Mouse (Mus musculus) limb, embryonic 15.5 days (tissue): ENCODE measurements around the gene Pcolce. TPM values are rescaled to one million over a fixed set of nuclear protein-coding genes. Genes with fewer than 3 reads are reported as not detected.
"Not testable (repeated sequence)": the region's sequence is repeated elsewhere in the genome, so short reads cannot be mapped to it uniquely, and the experiment has no call there.

Experiments used
- ATAC-seq: fragments of 200-750 bp; cut with Nextera tagmentation; 2 replicates; pipeline ENCODE4 v1.8.0; 2017; ENCODE audit warnings: low read depth, moderate TSS enrichment; ENCODE audit not compliant: insufficient number of reproducible peaks, low FRiP score, low TSS enrichment
- H3K27ac ChIP-seq: fragments of 300-500 bp; sonication (generic); 2 replicates; pipeline ENCODE4 v1.5.1; 2015; ENCODE audit warnings: moderate library complexity, mild to moderate bottlenecking, inconsistent platforms
- H3K27me3 ChIP-seq: fragments of 300-500 bp; sonication (generic); 2 replicates; pipeline ENCODE4 v1.6.1; 2015; ENCODE audit warnings: inconsistent platforms
- H3K36me3 ChIP-seq: fragments of 300-500 bp; sonication (generic); 2 replicates; pipeline ENCODE4 v1.6.1; 2015; ENCODE audit warnings: inconsistent platforms
- H3K4me1 ChIP-seq: fragments of 300-500 bp; sonication (generic); 2 replicates; pipeline ENCODE4 v1.6.1; 2015; ENCODE audit warnings: inconsistent platforms
- H3K4me2 ChIP-seq: fragments of 300-500 bp; sonication (generic); 2 replicates; pipeline ENCODE4 v1.6.1; 2015; ENCODE audit warnings: mild to moderate bottlenecking, inconsistent platforms
- H3K4me3 ChIP-seq: fragments of 300-500 bp; sonication (generic); 2 replicates; pipeline ENCODE4 v1.5.1; 2015; ENCODE audit warnings: mild to moderate bottlenecking, inconsistent platforms
- H3K9ac ChIP-seq: fragments of 300-500 bp; sonication (generic); 2 replicates; pipeline ENCODE4 v1.6.1; 2015; ENCODE audit warnings: inconsistent platforms
- H3K9me3 ChIP-seq: fragments of 300-500 bp; sonication (generic); 2 replicates; pipeline ENCODE4 v1.6.1; 2016; ENCODE audit warnings: inconsistent platforms
- WGBS: fragments of 180-500 bp; shearing (Covaris S2); methylation state at CpG from one replicate; pipeline ENCODE4 v1.1.7; 2015; 5-methylcytosine and 5-hydroxymethylcytosine counted together
- polyA plus RNA-seq: library from polyadenylated mRNA; unstranded; fragments of >200 nt; fragmentation: Nextera tagmentation; extraction: Ambion mirVana; gene quantifications from 2 replicates; pipeline ENCODE4 v1.2.1, GENCODE M21; 2015

Gene Pcolce
- polyA plus RNA-seq, 1 experiment from 2014 or later: 303 TPM

GRCm38 (mm10) chr5:137628498-137629305, 15.1 kb upstream of the Pcolce start, which contains the start of the genes Fbxo24, Lrch4 and Gm20605:
Gene Fbxo24 (minus strand): TSS chr5:137629002.
Gene Lrch4 (plus strand): TSS chr5:137629121.
Gene Gm20605 (plus strand): TSS chr5:137629175.
- under 1% methylated on average over 46 of the region's 46 CpGs for WGBS
- peak within 1 kb of the TSS; percentile 91 for H3K27ac ChIP-seq
- peak within 1 kb of the TSS; percentile 88 for H3K4me2 ChIP-seq
- ATAC-seq: peak; percentile 98
- H3K9me3 ChIP-seq: no peaks in the 10 kb centered on the region
- peak within 1 kb of the TSS; percentile 98 for H3K4me3 ChIP-seq
- H3K4me1 ChIP-seq: peaks cover 46% of the 10 kb centered on the region
- peaks cover 4% of the 10 kb centered on the region for H3K36me3 ChIP-seq
- H3K27me3 ChIP-seq: no peaks in the 10 kb centered on the region
- H3K9ac ChIP-seq: peak within 1 kb of the TSS; percentile 79

- peaks cover 44% of the 10 kb centered on the region for H3K4me1 ChIP-seq
- WGBS: under 1% methylated on average over 9 of the region's 9 CpGs
Observed at GRCm38 (mm10) chr5:137627991-137628390, 14.4 kb upstream of the Pcolce start.

GRCm38 (mm10) chr5:137623937-137624530, 10.4 kb upstream of the Pcolce start:
- WGBS: 82% methylated on average over 11 of the region's 11 CpGs
- Histone ChIP-seq H3K4me1 (peaks cover 10% of the 10 kb centered on the region), H3K36me3 (no peaks in the 10 kb centered on the region), H3K4me2 (no peak overlapping the region), H3K27me3 (no peaks in the 10 kb centered on the region), H3K9ac (no peak overlapping the region), H3K4me3 (no peak overlapping the region), H3K27ac (no peak overlapping the region), H3K9me3 (no peaks in the 10 kb centered on the region)
- no peak for ATAC-seq

More at GRCm38 (mm10) chr5:137627991-137628390, 14.4 kb upstream of the Pcolce start:
- Histone ChIP-seq H3K27ac (peak overlapping the region; percentile 84), H3K36me3 (no peaks in the 10 kb centered on the region; the same call in 1 of the 2 replicates), H3K4me2 (peak overlapping the region; percentile 52), H3K9ac (peak overlapping the region; percentile 35), H3K4me3 (peak overlapping the region; percentile 98), H3K9me3 (no peaks in the 10 kb centered on the region), H3K27me3 (no peaks in the 10 kb centered on the region)
- ATAC-seq: no peak

GRCm38 (mm10) chr5:137615347-137615746, 1.8 kb upstream of the Pcolce start:
- 91% methylated on average over 7 of the region's 7 CpGs for WGBS
- Histone ChIP-seq H3K4me1 (peaks cover 34% of the 10 kb centered on the region), H3K36me3 (no peaks in the 10 kb centered on the region), H3K9me3 (no peaks in the 10 kb centered on the region), H3K27ac (no peak overlapping the region), H3K4me3 (no peak overlapping the region), H3K27me3 (no peaks in the 10 kb centered on the region), H3K9ac (no peak overlapping the region), H3K4me2 (no peak overlapping the region)
- no peak for ATAC-seq

GRCm38 (mm10) chr5:137614921-137615320, 1.3 kb upstream of the Pcolce start:
- H3K27me3 ChIP-seq, H3K4me3 ChIP-seq, H3K9ac ChIP-seq, H3K9me3 ChIP-seq, H3K4me2 ChIP-seq, ATAC-seq, H3K36me3 ChIP-seq, H3K27ac ChIP-seq: not testable (repeated sequence)
- peaks cover 38% of the 10 kb centered on the region for H3K4me1 ChIP-seq
- WGBS: 89% methylated on average over 2 of the region's 2 CpGs

GRCm38 (mm10) chr5:137613076-137613475, 508 bp downstream of the Pcolce start:
- Histone ChIP-seq H3K4me2 (no peak overlapping the region), H3K27ac (0 out of 2 replicates have a peak overlapping the region, but pooled peaks have one; percentile 22), H3K9me3 (no peaks in the 10 kb centered on the region), H3K36me3 (no peaks in the 10 kb centered on the region), H3K4me3 (no peak overlapping the region), H3K4me1 (peaks cover 56% of the 10 kb centered on the region), H3K9ac (no peak overlapping the region), H3K27me3 (no peaks in the 10 kb centered on the region)
- no peak for ATAC-seq
- WGBS: 71% methylated on average over 5 of the region's 5 CpGs

- Histone ChIP-seq H3K36me3 (peaks cover 12% of the 10 kb centered on the region), H3K4me2 (peak overlapping the region; percentile 54), H3K9me3 (no peaks in the 10 kb centered on the region), H3K4me3 (peak overlapping the region; percentile 45), H3K4me1 (peaks cover 61% of the 10 kb centered on the region), H3K27ac (peak overlapping the region; percentile 96), H3K27me3 (no peaks in the 10 kb centered on the region), H3K9ac (0 out of 2 replicates have a peak overlapping the region, but pooled peaks have one; percentile 21)
- peak; percentile 62 for ATAC-seq
- WGBS: 8% methylated on average over 6 of the region's 6 CpGs
Observed at GRCm38 (mm10) chr5:137611245-137611602, 2.4 kb downstream of the Pcolce start.

GRCm38 (mm10) chr5:137610548-137611244, 2.9 kb downstream of the Pcolce start:
- peaks cover 62% of the 10 kb centered on the region for H3K4me1 ChIP-seq
- peak overlapping the region; percentile 54 for H3K4me2 ChIP-seq
- H3K27me3 ChIP-seq: no peaks in the 10 kb centered on the region
- H3K4me3 ChIP-seq: peak overlapping the region; percentile 45
- peak; percentile 72 for ATAC-seq
- 4% methylated on average over 12 of the region's 12 CpGs for WGBS
- H3K9me3 ChIP-seq: no peaks in the 10 kb centered on the region
- peak overlapping the region; percentile 21; the same call in 1 of the 2 replicates for H3K9ac ChIP-seq
- peak overlapping the region; percentile 96 for H3K27ac ChIP-seq
- H3K36me3 ChIP-seq: peaks cover 17% of the 10 kb centered on the region

GRCm38 (mm10) chr5:137610056-137610455, 3.5 kb downstream of the Pcolce start:
- peaks cover 64% of the 10 kb centered on the region for H3K4me1 ChIP-seq
- peak overlapping the region; percentile 18; the same call in 1 of the 2 replicates for H3K9ac ChIP-seq
- no peak for ATAC-seq
- peak overlapping the region; percentile 54 for H3K4me2 ChIP-seq
- WGBS: 46% methylated on average over 4 of the region's 4 CpGs
- H3K9me3 ChIP-seq: no peaks in the 10 kb centered on the region
- H3K27ac ChIP-seq: peak overlapping the region; percentile 96
- peak overlapping the region; percentile 45 for H3K4me3 ChIP-seq
- peaks cover 24% of the 10 kb centered on the region for H3K36me3 ChIP-seq
- no peaks in the 10 kb centered on the region for H3K27me3 ChIP-seq

GRCm38 (mm10) chr5:137609292-137609691, 4.3 kb downstream of the Pcolce start:
- Histone ChIP-seq H3K27me3 (no peaks in the 10 kb centered on the region), H3K9ac (no peak overlapping the region), H3K9me3 (no peaks in the 10 kb centered on the region), H3K4me1 (peaks cover 64% of the 10 kb centered on the region), H3K4me3 (peak overlapping the region; percentile 45), H3K27ac (peak overlapping the region; percentile 47), H3K4me2 (peak overlapping the region; percentile 54), H3K36me3 (peaks cover 27% of the 10 kb centered on the region)
- ATAC-seq: no peak
- whole genome bisulfite sequencing: 22% methylated on average over 3 of the region's 3 CpGs

- H3K27ac ChIP-seq: peak overlapping the region; percentile 47
Observed at GRCm38 (mm10) chr5:137608654-137609190, 4.9 kb downstream of the Pcolce start.

More at GRCm38 (mm10) chr5:137608654-137609190, 4.9 kb downstream of the Pcolce start:
- H3K4me1 ChIP-seq: peaks cover 63% of the 10 kb centered on the region
- peaks cover 32% of the 10 kb centered on the region for H3K36me3 ChIP-seq
- peak overlapping the region; percentile 54 for H3K4me2 ChIP-seq
- 19% methylated on average over 23 of the region's 23 CpGs for WGBS
- H3K4me3 ChIP-seq: peak overlapping the region; percentile 45
- ATAC-seq: no peak
- no peaks in the 10 kb centered on the region for H3K9me3 ChIP-seq
- peak overlapping the region; percentile 11; the same call in 1 of the 2 replicates for H3K9ac ChIP-seq
- no peaks in the 10 kb centered on the region for H3K27me3 ChIP-seq
